Mouse (Mus musculus): ENCODE results near the gene Mef2c. TPM values are rescaled to one million over a fixed set of nuclear protein-coding genes. Genes with fewer than 3 reads are reported as not detected.
A peak's percentile ranks its signal among the peaks of the same experiment; 100 is the strongest.

Mef2c gene
- polyA plus RNA-seq, 1 experiment from 2014 or later, result 128 TPM

DNA sequence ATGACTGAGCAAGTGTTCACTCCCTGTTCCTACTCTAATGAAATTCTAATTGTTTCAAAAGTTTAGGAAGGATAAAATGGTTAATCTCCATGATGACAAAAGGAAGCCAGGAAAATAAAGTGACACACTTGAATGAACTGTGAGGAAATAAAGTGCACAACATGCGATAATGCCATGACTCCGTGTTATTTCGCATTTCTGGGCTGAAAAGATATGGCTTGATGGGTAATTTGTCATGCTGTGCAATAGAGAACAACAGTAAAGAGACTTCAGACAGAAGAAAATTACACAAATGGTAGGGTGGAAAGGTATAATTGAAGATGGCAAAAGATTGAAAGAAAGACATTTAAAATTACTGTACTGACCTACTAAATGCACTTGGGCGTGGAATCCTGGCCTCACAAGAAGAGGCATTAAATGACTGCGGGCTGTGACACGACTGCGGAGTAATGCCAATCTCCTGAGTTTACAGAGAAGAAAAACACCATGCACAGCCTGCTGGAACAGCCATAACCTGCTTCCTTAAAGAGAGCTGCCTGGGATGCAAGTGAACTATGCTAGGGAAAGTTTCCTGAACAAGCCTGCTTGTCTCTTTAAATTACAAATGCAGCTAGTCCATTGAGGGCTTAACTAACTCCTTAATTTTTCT, 19.0 kb upstream of the Mef2c start:
- Histone ChIP-seq H3K4me2 (replicated peaks) (no peak overlapping the region), H3K9ac (no peak overlapping the region), H3K27ac (no peak overlapping the region), H3K4me3 (no peak overlapping the region), H3K9me3 (no peaks in the 10 kb centered on the region), H3K27me3 (no peaks in the 10 kb centered on the region), H3K4me1 (no peaks in the 10 kb centered on the region), H3K36me3 (no peaks in the 10 kb centered on the region)
- 73% methylated on average over 7 of the region's 7 CpGs for WGBS
- no peak for ATAC-seq (ENCODE audit: low FRiP score, low read depth)

- Histone ChIP-seq H3K4me1 (no peaks in the 10 kb centered on the region), H3K36me3 (no peaks in the 10 kb centered on the region), H3K4me2 (replicated peaks) (no peak overlapping the region), H3K27me3 (no peaks in the 10 kb centered on the region), H3K9me3 (no peaks in the 10 kb centered on the region), H3K4me3 (no peak overlapping the region), H3K9ac (no peak overlapping the region), H3K27ac (no peak overlapping the region)
- ATAC-seq (ENCODE audit: low FRiP score, low read depth), result no peak
- WGBS, result 43% methylated on average over 3 of the region's 3 CpGs
These were observed 11.8 kb upstream of the Mef2c start for GRCm38 (mm10) chr13:83492051-83492450.

- Histone ChIP-seq H3K4me3 (no peak overlapping the region), H3K36me3 (no peaks in the 10 kb centered on the region), H3K27me3 (no peaks in the 10 kb centered on the region), H3K9me3 (no peaks in the 10 kb centered on the region), H3K9ac (no peak overlapping the region), H3K27ac (no peak overlapping the region), H3K4me1 (no peaks in the 10 kb centered on the region), H3K4me2 (replicated peaks) (no peak overlapping the region)
- no peak for ATAC-seq (ENCODE audit: low FRiP score, low read depth)
- WGBS, result 93% methylated on average over 3 of the region's 3 CpGs
These were observed 6.1 kb upstream of the Mef2c start for GRCm38 (mm10) chr13:83497708-83498107.

DNA sequence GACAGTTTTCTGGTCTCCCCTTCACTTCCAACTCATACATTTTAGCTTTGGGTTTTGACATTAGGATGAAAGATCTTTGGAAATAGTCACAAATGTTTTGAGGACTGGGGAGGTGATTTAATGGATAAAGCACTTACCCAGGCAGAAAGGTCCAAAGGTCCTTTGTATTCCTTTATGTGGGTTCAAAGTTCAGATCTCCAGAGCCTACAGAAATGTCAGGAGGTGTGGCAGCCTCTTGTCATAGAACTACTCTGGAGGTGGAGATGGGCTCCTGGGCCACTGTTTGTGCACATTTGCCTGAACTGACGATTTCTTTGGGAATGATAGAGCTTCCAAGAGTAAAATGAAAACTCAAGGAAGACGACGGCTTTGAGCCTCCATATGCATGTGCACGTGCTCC, 4.3 kb upstream of the Mef2c start:
- Histone ChIP-seq H3K4me1 (no peaks in the 10 kb centered on the region), H3K27ac (no peak overlapping the region), H3K4me2 (replicated peaks) (no peak overlapping the region), H3K4me3 (no peak overlapping the region), H3K9ac (no peak overlapping the region), H3K9me3 (no peaks in the 10 kb centered on the region), H3K27me3 (no peaks in the 10 kb centered on the region), H3K36me3 (no peaks in the 10 kb centered on the region)
- WGBS, result 85% methylated on average over 4 of the region's 4 CpGs
- no peak for ATAC-seq (ENCODE audit: low FRiP score, low read depth)

DNA sequence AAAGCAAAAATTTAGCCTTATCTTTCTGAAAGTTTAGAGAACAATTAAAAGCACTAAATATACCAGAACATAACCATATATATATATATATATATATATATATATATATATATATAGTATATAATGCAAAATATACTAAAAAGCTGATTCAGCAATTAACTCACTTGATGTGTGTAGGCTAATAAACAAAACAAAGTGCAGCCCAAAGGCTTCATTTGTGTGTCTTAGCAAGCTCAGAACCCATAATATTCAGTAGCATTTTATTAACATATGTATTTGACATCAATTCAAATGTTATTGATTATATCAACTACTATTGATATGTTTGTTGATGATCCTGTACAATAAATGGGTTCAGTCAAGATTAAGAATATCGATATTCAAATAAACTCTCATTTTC, 3.9 kb downstream of the Mef2c start:
- Histone ChIP-seq H3K9ac (no peak overlapping the region), H3K4me3 (no peak overlapping the region), H3K27me3 (no peaks in the 10 kb centered on the region), H3K4me2 (replicated peaks) (no peak overlapping the region), H3K9me3 (no peaks in the 10 kb centered on the region), H3K27ac (no peak overlapping the region), H3K36me3 (no peaks in the 10 kb centered on the region), H3K4me1 (no peaks in the 10 kb centered on the region)
- WGBS, result 85% methylated on average over 1 of the region's 1 CpGs
- ATAC-seq (ENCODE audit: low FRiP score, low read depth), result no peak

- no peak for ATAC-seq (ENCODE audit: low FRiP score, low read depth)
- 48% methylated on average over 4 of the region's 4 CpGs for WGBS
- H3K9ac ChIP-seq, result no peak overlapping the region
- H3K27ac ChIP-seq, result no peak overlapping the region
- H3K4me2 ChIP-seq (replicated peaks), result no peak overlapping the region
- H3K4me3 ChIP-seq, result no peak overlapping the region
- H3K9me3 ChIP-seq, result no peaks in the 10 kb centered on the region
- H3K36me3 ChIP-seq, result no peaks in the 10 kb centered on the region
- H3K4me1 ChIP-seq, result 0 out of 2 replicates have a peak, but pooled peaks cover 3% of the 10 kb centered on the region
- no peaks in the 10 kb centered on the region for H3K27me3 ChIP-seq
These were observed 11.2 kb downstream of the Mef2c start for GRCm38 (mm10) chr13:83515013-83515547.

DNA sequence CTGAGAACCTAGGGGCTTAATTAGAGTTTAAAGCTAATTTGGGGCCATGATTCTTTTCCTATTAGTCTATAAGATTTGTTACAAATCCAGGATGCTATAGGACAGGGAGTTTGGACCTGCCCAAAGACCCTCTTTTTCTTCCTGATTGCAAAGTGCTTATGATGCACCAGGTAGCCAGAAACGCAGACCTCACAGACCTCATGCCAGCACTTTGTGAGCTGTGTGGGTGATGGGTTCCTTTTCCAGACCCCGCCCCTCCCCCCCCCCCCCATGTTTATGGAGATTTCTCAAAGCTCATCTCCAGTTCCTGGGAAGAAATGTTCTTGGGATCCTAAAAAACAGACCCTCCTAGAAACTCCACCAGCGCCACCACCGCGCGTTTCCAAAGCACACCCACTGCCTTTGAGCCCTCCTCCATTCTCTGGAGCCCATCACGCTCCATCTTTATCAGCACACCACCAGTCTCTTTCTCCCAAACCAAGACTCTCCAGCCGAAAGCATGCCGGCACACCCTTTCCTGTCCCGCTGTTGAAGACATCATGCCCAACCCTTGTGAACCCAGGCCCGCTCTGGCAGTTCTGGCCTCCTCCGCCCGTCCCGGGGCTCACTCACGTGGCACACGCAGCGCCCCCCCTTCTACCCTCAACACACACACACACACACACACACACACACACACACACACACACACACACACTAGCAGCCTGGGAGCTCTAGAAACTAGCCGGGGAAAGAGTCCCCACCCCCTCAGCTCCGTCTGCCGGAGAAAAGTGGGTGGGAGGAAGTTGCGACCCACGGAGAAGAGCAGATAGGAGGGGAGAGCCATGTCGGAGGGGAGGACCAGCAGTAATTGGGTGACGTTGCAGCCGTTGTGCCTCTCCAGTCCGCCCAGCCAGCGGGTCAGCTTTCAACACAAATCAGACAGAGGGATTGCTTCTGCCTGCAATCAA, 14.1 kb downstream of the Mef2c start:
- Histone ChIP-seq H3K4me1 (0 out of 2 replicates have a peak, but pooled peaks cover 3% of the 10 kb centered on the region), H3K27me3 (no peaks in the 10 kb centered on the region), H3K36me3 (no peaks in the 10 kb centered on the region), H3K9ac (peak overlapping the region; percentile 67), H3K9me3 (no peaks in the 10 kb centered on the region), H3K27ac (peak overlapping the region; percentile 77), H3K4me3 (peak overlapping the region; percentile 49), H3K4me2 (replicated peaks) (peak overlapping the region; percentile 69)
- WGBS, result under 1% methylated on average over 25 of the region's 27 CpGs
- peak; percentile 91 for ATAC-seq (ENCODE audit: low FRiP score, low read depth)

GRCm38 (mm10) chr13:83520807-83521206, 17.0 kb downstream of the Mef2c start:
- Histone ChIP-seq H3K4me1 (0 out of 2 replicates have a peak, but pooled peaks cover 3% of the 10 kb centered on the region), H3K27ac (no peak overlapping the region), H3K9me3 (no peaks in the 10 kb centered on the region), H3K4me3 (no peak overlapping the region), H3K4me2 (replicated peaks) (no peak overlapping the region), H3K9ac (no peak overlapping the region), H3K36me3 (no peaks in the 10 kb centered on the region), H3K27me3 (no peaks in the 10 kb centered on the region)
- WGBS, result 66% methylated on average over 4 of the region's 4 CpGs
- no peak for ATAC-seq (ENCODE audit: low FRiP score, low read depth)

GRCm38 (mm10) chr13:83523232-83523969, 19.6 kb downstream of the Mef2c start:
- Histone ChIP-seq H3K4me1 (0 out of 2 replicates have a peak, but pooled peaks cover 2% of the 10 kb centered on the region), H3K9ac (peak overlapping the region; percentile 68), H3K4me2 (replicated peaks) (peak overlapping the region; percentile 76), H3K27ac (no peak overlapping the region), H3K9me3 (no peaks in the 10 kb centered on the region), H3K4me3 (peak overlapping the region; percentile 63), H3K36me3 (no peaks in the 10 kb centered on the region), H3K27me3 (no peaks in the 10 kb centered on the region)
- peak; percentile 78; the same call in 1 of the 2 replicates for ATAC-seq (ENCODE audit: low FRiP score, low read depth)
- WGBS, result 3% methylated on average over 35 of the region's 35 CpGs

GRCm38 (mm10) chr13:83524159-83524901, 20.5 kb downstream of the Mef2c start:
- Histone ChIP-seq H3K4me2 (replicated peaks) (peak overlapping the region; percentile 76), H3K4me1 (no peaks in the 10 kb centered on the region), H3K27me3 (no peaks in the 10 kb centered on the region), H3K9ac (peak overlapping the region; percentile 68), H3K9me3 (no peaks in the 10 kb centered on the region), H3K4me3 (peak overlapping the region; percentile 63), H3K27ac (peak overlapping the region; percentile 87), H3K36me3 (no peaks in the 10 kb centered on the region)
- WGBS, result 2% methylated on average over 43 of the region's 43 CpGs
- ATAC-seq (ENCODE audit: low FRiP score, low read depth), result peak; percentile 85
